Mouse (Mus musculus) hindbrain, embryonic 13.5 days (tissue): ENCODE measurements at regions not wholly inside any gene's neighbourhood (a gene's known extent, or its start where the extent isn't known, plus 50 kb on each side); places are given as distances from the start of the nearest gene placed in this dataset.

Source experiments
- ATAC-seq: fragments of 200-750 bp; cut with Nextera tagmentation; 2 replicates; pipeline ENCODE4 v1.8.0; 2017; ENCODE audit warnings: moderate TSS enrichment; ENCODE audit not compliant: low FRiP score
- H3K27ac ChIP-seq: fragments of 300-500 bp; sonication (generic); 2 replicates; pipeline ENCODE4 v1.5.1; 2015; ENCODE audit warnings: inconsistent platforms, mild to moderate bottlenecking, moderate library complexity
- H3K27me3 ChIP-seq: fragments of 300-500 bp; sonication (generic); 2 replicates; pipeline ENCODE4 v1.6.1; 2015; ENCODE audit warnings: mild to moderate bottlenecking, inconsistent platforms
- H3K36me3 ChIP-seq: fragments of 300-500 bp; sonication (generic); 2 replicates; pipeline ENCODE4 v1.6.1; 2015; ENCODE audit warnings: mild to moderate bottlenecking, inconsistent platforms
- H3K4me1 ChIP-seq: fragments of 300-500 bp; sonication (generic); replicated peaks from 2 replicates; pipeline ENCODE4 v1.6.1; 2015; ENCODE audit warnings: inconsistent platforms
- H3K4me2 ChIP-seq: fragments of 300-500 bp; sonication (generic); 2 replicates; pipeline ENCODE4 v1.6.1; 2015; ENCODE audit warnings: inconsistent platforms, mild to moderate bottlenecking, moderate library complexity
- H3K4me3 ChIP-seq: fragments of 300-500 bp; sonication (generic); 2 replicates; pipeline ENCODE4 v1.5.1; 2015; ENCODE audit warnings: mild to moderate bottlenecking, inconsistent platforms
- H3K9ac ChIP-seq: fragments of 300-500 bp; sonication (generic); 2 replicates; pipeline ENCODE4 v1.6.1; 2015; ENCODE audit warnings: mild to moderate bottlenecking, inconsistent platforms
- H3K9me3 ChIP-seq: fragments of 300-500 bp; sonication (generic); 2 replicates; pipeline ENCODE4 v1.6.1; 2016; ENCODE audit warnings: inconsistent platforms
- WGBS: fragments of 180-500 bp; shearing (Covaris S2); methylation state at CpG from one replicate; pipeline ENCODE4 v1.1.7; 2015; 5-methylcytosine and 5-hydroxymethylcytosine counted together

DNA sequence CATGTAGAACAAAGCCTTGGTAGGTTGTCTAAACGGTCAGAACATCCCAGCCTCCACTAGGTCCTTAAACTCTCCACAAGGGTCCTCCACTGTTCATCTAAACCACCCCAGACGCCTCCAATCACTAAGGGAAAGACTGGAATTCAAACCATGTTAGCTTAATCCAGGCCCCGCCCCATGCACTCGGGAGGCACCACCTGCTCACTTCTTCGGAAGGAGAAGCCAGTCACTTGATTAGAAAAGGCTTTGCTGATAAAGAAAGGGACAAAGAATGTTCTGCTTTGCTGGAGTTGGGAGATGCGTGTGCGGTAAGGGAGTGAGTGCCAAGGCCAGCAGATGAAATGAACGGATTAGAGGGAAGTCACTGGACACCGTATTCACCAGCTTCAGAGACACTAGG, 54.5 kb upstream of the Armc2 start:
- H3K27me3 ChIP-seq, result no peaks in the 10 kb centered on the region

DNA sequence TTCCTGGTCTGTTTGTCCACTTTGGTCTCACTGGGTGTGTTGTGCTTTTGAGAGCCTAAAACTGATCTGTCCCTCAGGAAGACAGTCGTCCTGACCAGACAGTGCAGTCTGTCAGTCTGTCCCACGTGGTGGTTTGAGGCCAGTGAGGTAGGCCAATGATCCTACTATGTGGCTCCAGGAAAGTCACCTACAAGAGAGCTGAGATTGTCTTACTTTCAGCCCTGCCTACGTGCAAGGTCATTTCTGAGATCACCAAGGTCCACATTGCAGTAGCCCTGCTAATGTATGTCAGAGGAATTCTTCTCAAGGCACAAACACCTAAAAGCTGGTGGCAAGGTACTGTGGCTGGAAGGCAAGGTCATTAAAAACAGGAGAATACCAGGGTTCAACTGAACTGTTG, 53.9 kb upstream of the Armc2 start:
- no peak overlapping the region for H3K9ac ChIP-seq
- WGBS, result 40% methylated on average over 3 of the region's 3 CpGs
- no peak overlapping the region for H3K27ac ChIP-seq
- no peaks in the 10 kb centered on the region for H3K36me3 ChIP-seq
- no peaks in the 10 kb centered on the region for H3K9me3 ChIP-seq
- ATAC-seq, result no peak
- H3K4me1 ChIP-seq, result peaks cover 14% of the 10 kb centered on the region
- H3K4me2 ChIP-seq, result no peak overlapping the region
- H3K27me3 ChIP-seq, result no peaks in the 10 kb centered on the region
- H3K4me3 ChIP-seq, result no peak overlapping the region

More for the DNA sequence above, 54.5 kb upstream of the Armc2 start:
- Histone ChIP-seq H3K9me3 (no peaks in the 10 kb centered on the region), H3K27ac (no peak overlapping the region), H3K4me3 (no peak overlapping the region), H3K4me2 (no peak overlapping the region), H3K36me3 (no peaks in the 10 kb centered on the region), H3K9ac (no peak overlapping the region), H3K4me1 (peaks cover 14% of the 10 kb centered on the region)
- 45% methylated on average over 9 of the region's 9 CpGs for WGBS
- ATAC-seq, result no peak

DNA sequence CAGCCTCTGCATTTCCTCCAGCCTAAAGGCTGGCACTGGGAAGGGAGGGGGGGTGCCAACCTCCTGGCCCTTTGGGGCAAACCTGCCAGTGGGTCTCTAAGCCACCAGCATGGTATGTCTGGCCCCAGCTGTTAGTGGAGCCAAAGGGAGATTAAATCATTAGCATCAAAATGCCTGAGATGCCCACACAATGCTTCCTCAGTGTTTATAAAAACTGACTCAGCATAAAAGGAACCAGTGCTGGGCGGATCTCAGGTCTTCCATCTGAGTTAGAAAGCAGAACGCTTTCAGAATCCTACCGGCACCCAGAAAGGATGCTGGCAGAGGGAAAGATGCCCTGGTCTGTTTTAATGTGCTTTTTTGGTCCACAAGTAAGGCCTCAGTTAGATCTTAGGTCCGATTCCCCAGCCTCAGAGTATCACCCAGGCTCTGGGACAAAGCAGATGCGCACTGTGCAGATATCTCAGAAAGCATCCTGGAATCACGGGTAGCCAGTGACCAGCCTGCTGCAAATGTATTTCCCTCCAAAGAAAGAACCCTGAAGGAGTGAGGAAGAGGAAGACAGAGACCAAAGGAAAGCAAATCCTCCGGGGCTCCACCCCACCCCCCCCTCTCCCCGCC, 53.3 kb upstream of the Armc2 start:
- Histone ChIP-seq H3K27me3 (no peaks in the 10 kb centered on the region), H3K4me1 (peaks cover 14% of the 10 kb centered on the region), H3K9me3 (no peaks in the 10 kb centered on the region), H3K27ac (peak overlapping the region; percentile 62; the same call in 1 of the 2 replicates), H3K4me2 (0 out of 2 replicates have a peak overlapping the region, but pooled peaks have one; percentile 17), H3K36me3 (no peaks in the 10 kb centered on the region), H3K9ac (no peak overlapping the region; the same call in 1 of the 2 replicates), H3K4me3 (no peak overlapping the region)
- peak; percentile 77 for ATAC-seq
- 19% methylated on average over 8 of the region's 8 CpGs for WGBS

DNA sequence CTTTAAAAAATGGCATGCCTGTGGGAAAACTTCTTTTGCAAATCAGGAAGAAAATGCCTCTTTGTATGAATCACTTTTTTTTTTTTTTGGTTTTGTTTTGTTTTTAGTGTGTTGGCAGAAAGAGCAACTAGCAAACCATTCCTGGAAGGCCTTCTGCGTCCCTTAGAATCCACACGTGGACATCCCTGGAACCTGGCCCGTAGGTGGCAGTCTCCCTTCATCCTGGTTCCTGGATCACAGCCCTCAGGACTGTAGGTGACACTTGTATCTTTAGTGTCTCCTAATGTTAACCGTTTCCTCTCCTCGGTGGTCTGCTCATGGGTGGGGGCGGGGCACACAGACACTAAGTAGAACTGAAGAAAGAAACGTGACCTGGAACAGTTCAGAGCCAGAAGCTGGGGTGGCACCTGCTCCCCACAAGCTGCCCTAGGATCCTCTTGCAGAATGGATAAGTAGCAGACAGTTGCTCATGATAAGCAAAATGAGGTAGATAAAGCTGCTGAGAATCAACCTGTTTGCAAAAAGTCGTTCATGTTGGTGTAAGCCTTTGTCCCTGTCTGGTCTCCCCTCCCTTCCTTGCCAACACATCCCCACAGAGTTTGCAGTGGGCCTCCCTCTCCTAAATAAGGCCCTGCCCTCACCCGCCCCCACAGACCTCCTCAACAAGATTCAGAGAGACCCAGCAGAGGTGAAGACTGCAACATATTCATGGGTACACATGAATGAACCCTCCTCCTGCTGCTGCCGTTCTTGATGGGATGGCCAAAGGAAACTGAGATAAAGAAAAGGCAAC, 52.6 kb upstream of the Armc2 start:
- peak overlapping the region; percentile 62; the same call in 1 of the 2 replicates for H3K27ac ChIP-seq
- no peak overlapping the region for H3K4me3 ChIP-seq
- no peaks in the 10 kb centered on the region for H3K9me3 ChIP-seq
- H3K4me1 ChIP-seq, result peaks cover 14% of the 10 kb centered on the region
- no peak overlapping the region for H3K4me2 ChIP-seq
- H3K9ac ChIP-seq, result no peak overlapping the region; the same call in 1 of the 2 replicates
- H3K36me3 ChIP-seq, result no peaks in the 10 kb centered on the region
- ATAC-seq, result peak; percentile 25; the same call in 1 of the 2 replicates
- WGBS, result 27% methylated on average over 10 of the region's 10 CpGs
- no peaks in the 10 kb centered on the region for H3K27me3 ChIP-seq

DNA sequence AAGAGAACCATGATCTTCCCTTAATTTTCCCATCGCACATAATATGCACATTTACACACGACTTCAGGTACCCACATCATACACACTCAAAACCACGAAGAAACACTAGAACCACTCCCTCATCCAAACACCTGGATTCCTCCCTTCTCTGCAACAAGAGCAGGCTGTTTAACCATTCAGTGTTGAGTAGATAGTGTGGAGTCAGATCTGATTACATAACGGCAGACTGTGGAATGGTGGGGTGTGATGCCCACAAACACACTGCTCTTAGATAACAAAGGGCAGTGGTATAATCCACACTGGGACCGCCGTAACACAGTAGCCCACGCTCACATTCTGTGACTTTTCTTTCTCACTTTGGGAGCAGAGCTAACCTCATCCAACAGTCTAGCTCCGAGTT, 51.5 kb upstream of the Armc2 start:
- ATAC-seq, result no peak
- Histone ChIP-seq H3K4me3 (no peak overlapping the region), H3K27ac (no peak overlapping the region), H3K9ac (no peak overlapping the region), H3K36me3 (no peaks in the 10 kb centered on the region), H3K9me3 (no peaks in the 10 kb centered on the region), H3K4me2 (no peak overlapping the region), H3K4me1 (peaks cover 14% of the 10 kb centered on the region), H3K27me3 (no peaks in the 10 kb centered on the region)
- WGBS, result 93% methylated on average over 8 of the region's 8 CpGs

DNA sequence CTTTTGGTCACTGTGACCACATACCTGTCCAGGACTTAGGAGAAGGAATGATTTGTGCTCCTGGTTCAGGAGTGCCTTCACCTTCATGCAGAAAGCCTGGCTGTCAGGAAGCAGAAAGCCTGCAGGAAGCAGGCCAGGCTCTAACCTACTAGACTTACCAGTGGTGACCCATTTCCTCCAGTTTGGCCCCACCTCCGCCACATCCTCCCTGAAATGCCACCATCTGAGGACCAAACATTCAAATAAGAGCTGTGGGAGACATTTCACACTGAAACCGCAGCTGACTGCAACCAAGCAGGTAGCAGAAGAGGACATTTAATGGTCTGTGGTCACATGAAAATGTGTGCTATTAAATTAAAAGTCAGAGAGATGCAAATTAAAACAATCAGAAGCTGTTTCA, 50.3 kb upstream of the Armc2 start:
- Histone ChIP-seq H3K4me1 (peaks cover 14% of the 10 kb centered on the region), H3K27ac (no peak overlapping the region), H3K4me3 (no peak overlapping the region), H3K4me2 (no peak overlapping the region), H3K36me3 (no peaks in the 10 kb centered on the region), H3K27me3 (no peaks in the 10 kb centered on the region), H3K9ac (no peak overlapping the region), H3K9me3 (no peaks in the 10 kb centered on the region)
- ATAC-seq, result no peak
- 83% methylated on average over 2 of the region's 2 CpGs for WGBS
